Comparison of ENCODE assay signal across 8 mouse cellular contexts in the genomic region with DNA sequence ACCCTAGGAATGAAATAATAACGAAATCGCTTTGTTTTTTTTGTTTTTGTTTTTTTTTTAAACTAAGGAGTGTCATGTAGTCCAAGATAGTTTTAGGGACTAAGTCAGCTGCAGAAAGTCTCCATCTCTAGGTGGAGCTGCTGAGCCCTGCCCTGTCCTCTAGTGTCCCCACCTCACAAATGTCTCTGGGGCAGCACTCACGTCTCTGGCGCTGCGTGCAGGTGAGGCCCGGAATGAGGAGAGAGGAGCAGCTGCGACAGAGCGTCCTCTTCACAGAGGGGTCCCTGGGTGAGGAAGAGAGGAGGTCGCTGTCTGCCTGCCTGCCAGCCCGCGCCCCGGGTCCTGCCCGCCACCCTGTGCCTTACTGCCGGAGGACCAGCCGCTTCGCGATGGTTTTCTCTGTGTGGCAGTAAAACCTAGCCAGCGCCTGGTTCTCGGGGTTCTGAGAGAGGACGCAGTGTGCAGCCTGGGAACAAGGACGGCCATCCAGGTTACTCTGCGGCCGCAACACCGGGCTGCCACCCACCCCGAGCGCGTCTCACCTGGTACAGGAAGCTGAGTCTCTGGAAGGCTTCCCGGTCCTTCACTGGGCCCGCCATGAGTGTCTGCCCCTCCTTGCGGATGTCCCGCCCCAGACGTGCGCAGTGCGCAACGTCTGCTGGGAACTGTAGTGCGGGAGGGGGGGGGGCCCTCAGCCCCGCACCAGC. TPM values are rescaled to one million over a fixed set of nuclear protein-coding genes. Genes with fewer than 3 reads are reported as not detected.
DNase-seq lines count a peak whose midpoint lies in the region; ATAC-seq and TF ChIP-seq lines count a peak whose summit lies in the region.

No protein-coding gene starts in this region.

- H3K9me3 ChIP-seq in embryonic facial prominence, embryonic 11.5 days (replicated peaks; ENCODE audit: control insufficient read depth, low read length) = no peaks in the 10 kb centered on the region
- no peaks in the 10 kb centered on the region for H3K9me3 ChIP-seq in intestine, postnatal 0 days (ENCODE audit: control insufficient read depth)
- H3K9me3 ChIP-seq in midbrain, embryonic 10.5 days (replicated peaks) = no peaks in the 10 kb centered on the region

- H3K4me2 ChIP-seq in embryonic facial prominence, embryonic 11.5 days (ENCODE audit: low read depth, low read length) = peak overlapping the region; percentile 47
- peak overlapping the region; percentile 73 for H3K4me2 ChIP-seq in intestine, postnatal 0 days (replicated peaks; ENCODE audit: low read depth)

- H3K27ac ChIP-seq in embryonic facial prominence, embryonic 11.5 days (replicated peaks; ENCODE audit: low read depth, low read length) = 0 out of 2 replicates have a peak overlapping the region, but pooled peaks have one; percentile 35
- H3K27ac ChIP-seq in intestine, postnatal 0 days (ENCODE audit: low read depth, low read length) = peak overlapping the region; percentile 69; the same call in 1 of the 2 replicates
- H3K27ac ChIP-seq in midbrain, embryonic 10.5 days (replicated peaks) = peak overlapping the region; percentile 89

- H3K36me3 ChIP-seq in embryonic facial prominence, embryonic 11.5 days (replicated peaks; ENCODE audit: control insufficient read depth, insufficient read depth, low read depth, low read length) = no peaks in the 10 kb centered on the region; the same call in 1 of the 2 replicates
- peaks cover 30% of the 10 kb centered on the region for H3K36me3 ChIP-seq in intestine, postnatal 0 days (ENCODE audit: control insufficient read depth, insufficient read depth)
- peaks cover 46% of the 10 kb centered on the region for H3K36me3 ChIP-seq in midbrain, embryonic 10.5 days

- TF ChIP-seq CTCF in intestine, postnatal 0 days (IDR thresholded peaks at IDR 0.05; ENCODE audit: low read depth) = peak; percentile 89

- ATAC-seq in embryonic facial prominence, embryonic 11.5 days (replicated peaks; ENCODE audit: insufficient number of reproducible peaks, low FRiP score, low TSS enrichment, low read depth) = peak; percentile 94
- ATAC-seq in intestine, postnatal 0 days = peak; percentile 90

- peak; percentile 87 for DNase-seq in adrenal gland, postnatal 10 days
- peak; percentile 79 for DNase-seq in embryonic facial prominence, embryonic 11.5 days (ENCODE audit: low spot score)
- peak; percentile 38 for DNase-seq in gonadal fat pad, adult 2 months (ENCODE audit: low read depth)
- DNase-seq in left cerebral cortex, postnatal 36 days (ENCODE audit: low spot score in 2 of 2) = peak; percentile 85 to 86
- peak; percentile 75 for DNase-seq in midbrain, embryonic 10.5 days (ENCODE audit: low spot score)
- DNase-seq in right cerebral cortex, postnatal 4 days = peak; percentile 79
- DNase-seq in yolk sac, embryonic 10.5 days (ENCODE audit: low spot score) = peak; percentile 83

- no peaks in the 10 kb centered on the region for H3K27me3 ChIP-seq in embryonic facial prominence, embryonic 11.5 days (ENCODE audit: control insufficient read depth, insufficient read depth, low read length)
- H3K27me3 ChIP-seq in intestine, postnatal 0 days (replicated peaks; ENCODE audit: control insufficient read depth, insufficient read depth, low read length) = no peaks in the 10 kb centered on the region
- H3K27me3 ChIP-seq in midbrain, embryonic 10.5 days (ENCODE audit: low read depth, poor library complexity, severe bottlenecking) = peaks cover 5% of the 10 kb centered on the region

- H3K4me3 ChIP-seq in embryonic facial prominence, embryonic 11.5 days (ENCODE audit: low read depth, low read length) = peak overlapping the region; percentile 69
- peak overlapping the region; percentile 80 for H3K4me3 ChIP-seq in intestine, postnatal 0 days (ENCODE audit: low read depth, low read length)
- H3K4me3 ChIP-seq in midbrain, embryonic 10.5 days = peak overlapping the region; percentile 86

- WGBS in embryonic facial prominence, embryonic 11.5 days = under 1% methylated on average over 37 of the region's 37 CpGs
- under 1% methylated on average over 36 of the region's 37 CpGs for WGBS in intestine, postnatal 0 days
- WGBS in midbrain, embryonic 10.5 days = under 1% methylated on average over 37 of the region's 37 CpGs

- intact Hi-C loops in left cerebral cortex, postnatal 36 days (cut with DNase I) = loop anchor here (1.0 kb wide), 1 partner anchor 14 kb away; no protein-coding TSS in a partner anchor

- peak overlapping the region; percentile 79 for H3K9ac ChIP-seq in embryonic facial prominence, embryonic 11.5 days (replicated peaks; ENCODE audit: low read length)
- peak overlapping the region; percentile 67 for H3K9ac ChIP-seq in intestine, postnatal 0 days (ENCODE audit: low read depth, low read length)

- H3K4me1 ChIP-seq in embryonic facial prominence, embryonic 11.5 days (ENCODE audit: control insufficient read depth, insufficient read depth, low read length) = no peaks in the 10 kb centered on the region
- H3K4me1 ChIP-seq in intestine, postnatal 0 days (replicated peaks; ENCODE audit: control insufficient read depth, insufficient read depth, low read length) = no peaks in the 10 kb centered on the region
- H3K4me1 ChIP-seq in midbrain, embryonic 10.5 days = peaks cover 12% of the 10 kb centered on the region

RNA-seq across cellular contexts. Expression of a gene that starts 0.5 kb away (rescaled TPM):
- 10 to 100 TPM; 38.3 to 48.1 TPM for total RNA-seq in adrenal gland, postnatal 10 days (2021)
- 83.6 and 92.6 TPM in 2 replicates for polyA plus RNA-seq in embryonic facial prominence, embryonic 11.5 days (2014; fragmentation: Nextera tagmentation; extraction: Ambion mirVana)
- polyA plus RNA-seq in gonadal fat pad, adult 2 months (2012; rRNA removed) = 52.7 and 58.0 TPM in 2 replicates
- 103 and 110 TPM in 2 replicates for polyA plus RNA-seq in intestine, postnatal 0 days (2015; fragmentation: Nextera tagmentation; extraction: Ambion mirVana)
- 10 to 100 TPM; 35.7 to 39.5 TPM for total RNA-seq in left cerebral cortex, postnatal 36 days (2021)
- polyA plus RNA-seq in midbrain, embryonic 10.5 days (2016; fragmentation: Nextera tagmentation; extraction: Ambion mirVana) = 94.2 and 94.9 TPM in 2 replicates

RNA-seq across cellular contexts. Expression of a gene that starts 14.7 kb away (rescaled TPM):
- total RNA-seq in adrenal gland, postnatal 10 days (2021) = 10 to 100 TPM; 13.8 to 17.8 TPM
- 14.0 and 15.6 TPM in 2 replicates for polyA plus RNA-seq in embryonic facial prominence, embryonic 11.5 days (2014; fragmentation: Nextera tagmentation; extraction: Ambion mirVana)
- 16.9 and 18.2 TPM in 2 replicates for polyA plus RNA-seq in gonadal fat pad, adult 2 months (2012; rRNA removed)
- 4.2 and 5.7 TPM in 2 replicates for polyA plus RNA-seq in intestine, postnatal 0 days (2015; fragmentation: Nextera tagmentation; extraction: Ambion mirVana)
- total RNA-seq in left cerebral cortex, postnatal 36 days (2021) = 10 to 100 TPM; 18.9 to 25.2 TPM
- polyA plus RNA-seq in midbrain, embryonic 10.5 days (2016; fragmentation: Nextera tagmentation; extraction: Ambion mirVana) = 21.2 and 23.2 TPM in 2 replicates

RNA-seq across cellular contexts. Expression of a gene that starts 28.9 kb away (rescaled TPM):
- not detected for total RNA-seq in adrenal gland, postnatal 10 days (2021)
- not detected in 2 replicates for polyA plus RNA-seq in embryonic facial prominence, embryonic 11.5 days (2014; fragmentation: Nextera tagmentation; extraction: Ambion mirVana)
- not detected in 2 replicates for polyA plus RNA-seq in gonadal fat pad, adult 2 months (2012; rRNA removed)
- polyA plus RNA-seq in intestine, postnatal 0 days (2015; fragmentation: Nextera tagmentation; extraction: Ambion mirVana) = not detected in 2 replicates
- not detected for total RNA-seq in left cerebral cortex, postnatal 36 days (2021)
- polyA plus RNA-seq in midbrain, embryonic 10.5 days (2016; fragmentation: Nextera tagmentation; extraction: Ambion mirVana) = 0.16 and 0.17 TPM in 2 replicates

Comparison
In these comparisons a context has a peak if more than half of its experiments do, and no peak if none do; other contexts are left out.
1. Peak in every context shown above with its lines: DNase-seq, ATAC-seq, H3K4me3 ChIP-seq and H3K27ac ChIP-seq.
2. H3K27ac ChIP-seq: peak in every context shown above with its lines; median percentile 89 in midbrain, embryonic 10.5 days; 69 in intestine, postnatal 0 days; 35 in embryonic facial prominence, embryonic 11.5 days.